Mouse (Mus musculus): ENCODE results near the gene Col11a1. TPM values are rescaled to one million over a fixed set of nuclear protein-coding genes. Genes with fewer than 3 reads are reported as not detected.

The Col11a1 gene
- total RNA-seq, 1 experiment = 6.9 TPM

- no peak overlapping the region for H3K9ac ChIP-seq (ENCODE audit: insufficient read depth, low read depth, low read length, poor library complexity, severe bottlenecking)
- H3K4me3 ChIP-seq (ENCODE audit: insufficient read depth in 1 of 2, low read depth in 1 of 2, low read length in 2 of 2, poor library complexity in 1 of 2, severe bottlenecking in 1 of 2) = peak overlapping the region in 1 of 2 experiments; percentile 50; a peak in 1 of 4 replicates
- TF ChIP-seq ZC3H11A (IDR thresholded peaks at IDR 0.05; ENCODE audit: borderline replicate concordance, low read depth, low read length) (0 out of 2 replicates have a peak, but pooled peaks have one; percentile 2), MAFK (IDR thresholded peaks at IDR 0.05; ENCODE audit: insufficient read depth, low read depth, low read length) (no peak), HCFC1 (IDR thresholded peaks at IDR 0.05; ENCODE audit: borderline replicate concordance, insufficient read depth, low read length) (no peak), ZNF384 (IDR thresholded peaks at IDR 0.05; ENCODE audit: low read depth, low read length) (no peak), CHD2 (IDR thresholded peaks at IDR 0.05; ENCODE audit: low read depth, low read length) (no peak)
- H3K27ac ChIP-seq (ENCODE audit: insufficient read depth, low read depth, low read length, poor library complexity, severe bottlenecking) = no peak overlapping the region
- no peak for DNase-seq (ENCODE audit: low read depth, low spot score)
- in situ Hi-C loops (cut with MboI; ENCODE audit: low sequenced_read_pairs in 2 of 2, unreplicated experiment in 2 of 2) = no loop called here
- no peaks in the 10 kb centered on the region; a peak in 1 of 4 replicates for H3K4me1 ChIP-seq (ENCODE audit: control insufficient read depth in 2 of 2, insufficient read depth in 2 of 2, low read length in 2 of 2, poor library complexity in 1 of 2)
- H3K36me3 ChIP-seq (ENCODE audit: control insufficient read depth, insufficient read depth, low read length, poor library complexity, severe bottlenecking) = no peaks in the 10 kb centered on the region
- no peaks in the 10 kb centered on the region for H3K9me3 ChIP-seq (ENCODE audit: control insufficient read depth, insufficient read depth, low read depth, low read length)
Observed at GRCm38 (mm10) chr3:114032333-114032732, 2.0 kb downstream of the Col11a1 start.

- H3K9ac ChIP-seq (ENCODE audit: insufficient read depth, low read depth, low read length, poor library complexity, severe bottlenecking) = no peak overlapping the region
- in situ Hi-C loops (cut with MboI; ENCODE audit: low sequenced_read_pairs in 2 of 2, unreplicated experiment in 2 of 2) = no loop called here
- H3K27ac ChIP-seq (ENCODE audit: insufficient read depth, low read depth, low read length, poor library complexity, severe bottlenecking) = no peak overlapping the region
- H3K9me3 ChIP-seq (ENCODE audit: control insufficient read depth, insufficient read depth, low read depth, low read length) = no peaks in the 10 kb centered on the region
- TF ChIP-seq ZC3H11A (IDR thresholded peaks at IDR 0.05; ENCODE audit: borderline replicate concordance, low read depth, low read length) = no peak
- TF ChIP-seq HCFC1 (IDR thresholded peaks at IDR 0.05; ENCODE audit: borderline replicate concordance, insufficient read depth, low read length) = no peak
- TF ChIP-seq CHD2 (IDR thresholded peaks at IDR 0.05; ENCODE audit: low read depth, low read length) = no peak
- no peak for TF ChIP-seq MAFK (IDR thresholded peaks at IDR 0.05; ENCODE audit: insufficient read depth, low read depth, low read length)
- TF ChIP-seq ZNF384 (IDR thresholded peaks at IDR 0.05; ENCODE audit: low read depth, low read length) = no peak
- H3K4me1 ChIP-seq (ENCODE audit: control insufficient read depth in 2 of 2, insufficient read depth in 2 of 2, low read length in 2 of 2, poor library complexity in 1 of 2) = no peaks in the 10 kb centered on the region
- H3K36me3 ChIP-seq (ENCODE audit: control insufficient read depth, insufficient read depth, low read length, poor library complexity, severe bottlenecking) = no peaks in the 10 kb centered on the region
- no peak for DNase-seq (ENCODE audit: low read depth, low spot score)
- H3K4me3 ChIP-seq (ENCODE audit: insufficient read depth in 1 of 2, low read depth in 1 of 2, low read length in 2 of 2, poor library complexity in 1 of 2, severe bottlenecking in 1 of 2) = no peak overlapping the region
Observed at GRCm38 (mm10) chr3:114052406-114052805, 22.1 kb downstream of the Col11a1 start.

- no peak for DNase-seq (ENCODE audit: low read depth, low spot score)
- H3K9ac ChIP-seq (ENCODE audit: insufficient read depth, low read depth, low read length, poor library complexity, severe bottlenecking) = no peak overlapping the region
- TF ChIP-seq MAFK (IDR thresholded peaks at IDR 0.05; ENCODE audit: insufficient read depth, low read depth, low read length) (no peak), ZNF384 (IDR thresholded peaks at IDR 0.05; ENCODE audit: low read depth, low read length) (no peak), ZC3H11A (IDR thresholded peaks at IDR 0.05; ENCODE audit: borderline replicate concordance, low read depth, low read length) (no peak), CHD2 (IDR thresholded peaks at IDR 0.05; ENCODE audit: low read depth, low read length) (no peak), HCFC1 (IDR thresholded peaks at IDR 0.05; ENCODE audit: borderline replicate concordance, insufficient read depth, low read length) (no peak)
- H3K27ac ChIP-seq (ENCODE audit: insufficient read depth, low read depth, low read length, poor library complexity, severe bottlenecking) = no peak overlapping the region
- in situ Hi-C loops (cut with MboI; ENCODE audit: low sequenced_read_pairs in 2 of 2, unreplicated experiment in 2 of 2) = no loop called here
- H3K4me3 ChIP-seq (ENCODE audit: insufficient read depth in 1 of 2, low read depth in 1 of 2, low read length in 2 of 2, poor library complexity in 1 of 2, severe bottlenecking in 1 of 2) = no peak overlapping the region
- H3K36me3 ChIP-seq (ENCODE audit: control insufficient read depth, insufficient read depth, low read length, poor library complexity, severe bottlenecking) = no peaks in the 10 kb centered on the region
- no peaks in the 10 kb centered on the region for H3K4me1 ChIP-seq (ENCODE audit: control insufficient read depth in 2 of 2, insufficient read depth in 2 of 2, low read length in 2 of 2, poor library complexity in 1 of 2)
- H3K9me3 ChIP-seq (ENCODE audit: control insufficient read depth, insufficient read depth, low read depth, low read length) = no peaks in the 10 kb centered on the region
Observed at GRCm38 (mm10) chr3:114053501-114053900, 23.2 kb downstream of the Col11a1 start.

- in situ Hi-C loops (cut with MboI; ENCODE audit: low sequenced_read_pairs in 2 of 2, unreplicated experiment in 2 of 2) = no loop called here
- no peak for DNase-seq (ENCODE audit: low read depth, low spot score)
- no peak for TF ChIP-seq MAFK (IDR thresholded peaks at IDR 0.05; ENCODE audit: insufficient read depth, low read depth, low read length)
- no peak for TF ChIP-seq ZC3H11A (IDR thresholded peaks at IDR 0.05; ENCODE audit: borderline replicate concordance, low read depth, low read length)
- no peak for TF ChIP-seq HCFC1 (IDR thresholded peaks at IDR 0.05; ENCODE audit: borderline replicate concordance, insufficient read depth, low read length)
- no peak for TF ChIP-seq CHD2 (IDR thresholded peaks at IDR 0.05; ENCODE audit: low read depth, low read length)
- no peak for TF ChIP-seq ZNF384 (IDR thresholded peaks at IDR 0.05; ENCODE audit: low read depth, low read length)
Observed at GRCm38 (mm10) chr3:114065123-114065522, 34.8 kb downstream of the Col11a1 start.

GRCm38 (mm10) chr3:114065587-114065986 is 35.2 kb downstream of the Col11a1 start:
- TF ChIP-seq HCFC1 (IDR thresholded peaks at IDR 0.05; ENCODE audit: borderline replicate concordance, insufficient read depth, low read length) (no peak), ZC3H11A (IDR thresholded peaks at IDR 0.05; ENCODE audit: borderline replicate concordance, low read depth, low read length) (no peak), CHD2 (IDR thresholded peaks at IDR 0.05; ENCODE audit: low read depth, low read length) (no peak), MAFK (IDR thresholded peaks at IDR 0.05; ENCODE audit: insufficient read depth, low read depth, low read length) (no peak), ZNF384 (IDR thresholded peaks at IDR 0.05; ENCODE audit: low read depth, low read length) (no peak)
- in situ Hi-C loops (cut with MboI; ENCODE audit: low sequenced_read_pairs in 2 of 2, unreplicated experiment in 2 of 2) = no loop called here
- DNase-seq (ENCODE audit: low read depth, low spot score) = no peak

More at GRCm38 (mm10) chr3:114065123-114065522, 34.8 kb downstream of the Col11a1 start:
- H3K9ac ChIP-seq (ENCODE audit: insufficient read depth, low read depth, low read length, poor library complexity, severe bottlenecking) = no peak overlapping the region
- H3K4me3 ChIP-seq (ENCODE audit: insufficient read depth in 1 of 2, low read depth in 1 of 2, low read length in 2 of 2, poor library complexity in 1 of 2, severe bottlenecking in 1 of 2) = no peak overlapping the region
- H3K9me3 ChIP-seq (ENCODE audit: control insufficient read depth, insufficient read depth, low read depth, low read length) = no peaks in the 10 kb centered on the region
- H3K36me3 ChIP-seq (ENCODE audit: control insufficient read depth, insufficient read depth, low read length, poor library complexity, severe bottlenecking) = no peaks in the 10 kb centered on the region
- H3K4me1 ChIP-seq (ENCODE audit: control insufficient read depth in 2 of 2, insufficient read depth in 2 of 2, low read length in 2 of 2, poor library complexity in 1 of 2) = no peaks in the 10 kb centered on the region
- no peak overlapping the region for H3K27ac ChIP-seq (ENCODE audit: insufficient read depth, low read depth, low read length, poor library complexity, severe bottlenecking)

More at GRCm38 (mm10) chr3:114065587-114065986, 35.2 kb downstream of the Col11a1 start:
- Histone ChIP-seq H3K9me3 (ENCODE audit: control insufficient read depth, insufficient read depth, low read depth, low read length) (no peaks in the 10 kb centered on the region), H3K27ac (ENCODE audit: insufficient read depth, low read depth, low read length, poor library complexity, severe bottlenecking) (no peak overlapping the region), H3K4me3 (ENCODE audit: insufficient read depth in 1 of 2, low read depth in 1 of 2, low read length in 2 of 2, poor library complexity in 1 of 2, severe bottlenecking in 1 of 2) (no peak overlapping the region), H3K36me3 (ENCODE audit: control insufficient read depth, insufficient read depth, low read length, poor library complexity, severe bottlenecking) (no peaks in the 10 kb centered on the region), H3K9ac (ENCODE audit: insufficient read depth, low read depth, low read length, poor library complexity, severe bottlenecking) (no peak overlapping the region), H3K4me1 (ENCODE audit: control insufficient read depth in 2 of 2, insufficient read depth in 2 of 2, low read length in 2 of 2, poor library complexity in 1 of 2) (no peaks in the 10 kb centered on the region)
